Mouse (Mus musculus) gastrocnemius, postnatal 4 days (tissue): ENCODE results near the gene Mmp15. TPM values are rescaled to one million over a fixed set of nuclear protein-coding genes. Genes with fewer than 3 reads are reported as not detected.
A peak's percentile ranks its signal among the peaks of the same experiment; 100 is the strongest.

ENCODE experiments used
- DNase-seq, 2 experiments: peaks; one replicate each; pipeline ENCODE4 v3.0.0; 2021 to 2022; ENCODE audit warnings: low spot score in 2 of 2, mixed read lengths in 2 of 2
- total RNA-seq, 2 experiments: library from RNA; stranded (reverse); gene quantifications; 2 replicates each; pipeline ENCODE4 v1.2.3; 2021

The Mmp15 gene
- total RNA-seq, 2 experiments from 2014 or later: 51.0 to 54.5 TPM

DNA sequence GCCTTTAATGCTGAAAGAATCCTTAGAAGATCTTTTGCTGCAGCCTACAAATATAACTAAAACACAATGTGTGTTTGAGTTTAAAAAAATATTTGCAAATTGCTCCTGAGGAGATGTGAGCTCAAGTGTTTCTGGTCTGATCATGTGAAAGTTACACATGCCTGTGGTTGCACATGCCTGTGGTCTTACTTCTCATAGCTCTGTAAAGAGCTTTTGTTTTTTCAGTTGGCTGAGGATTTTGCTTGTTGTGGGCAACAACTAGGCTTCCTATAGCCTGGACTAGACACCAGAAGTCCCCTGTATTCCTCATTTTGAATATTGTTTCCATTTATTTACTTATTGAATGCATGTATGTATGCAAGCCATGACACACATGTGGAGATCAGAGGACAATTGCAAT, 15.7 kb upstream of the Mmp15 start:
- DNase-seq: no peak

DNA sequence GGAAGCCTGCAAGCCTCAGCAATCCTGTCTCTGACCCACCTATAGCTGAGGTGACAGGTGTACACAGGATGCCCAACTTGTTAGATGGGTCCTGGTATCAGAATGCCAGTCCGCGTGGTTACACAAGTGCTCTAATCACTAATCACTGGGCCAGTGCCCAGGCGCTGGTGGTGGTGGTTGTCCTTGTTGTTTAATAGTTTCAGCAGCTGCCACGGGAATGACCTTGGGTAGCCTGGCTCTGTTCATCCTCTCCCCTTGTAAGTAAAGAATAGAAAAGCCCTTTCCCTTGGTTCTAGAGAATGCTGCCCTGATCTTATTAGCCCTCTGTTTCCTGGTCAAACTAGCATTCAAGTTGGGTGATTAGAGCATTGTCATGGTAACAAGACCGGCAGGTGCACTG, 10.3 kb upstream of the Mmp15 start:
- DNase-seq: no peak

DNA sequence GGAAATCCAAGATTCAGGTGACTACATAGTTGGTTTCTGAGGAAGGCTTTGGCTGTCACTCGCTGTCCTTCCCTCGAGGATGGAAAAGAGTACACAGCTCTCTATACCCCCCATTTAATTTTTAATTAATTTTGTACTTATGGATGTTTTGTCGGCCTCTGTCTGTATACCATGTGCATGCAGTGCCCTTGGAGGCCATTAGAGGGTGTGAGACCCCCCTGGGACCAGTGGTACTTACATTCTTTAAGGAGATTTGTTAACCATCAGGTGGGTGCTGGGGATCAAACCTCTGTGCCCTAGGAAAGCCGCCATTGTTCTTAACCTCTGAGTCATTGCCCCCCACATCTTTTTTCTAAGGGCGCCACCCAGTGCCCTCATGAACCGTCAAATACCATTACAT, 7.4 kb upstream of the Mmp15 start:
- DNase-seq: no peak

DNA sequence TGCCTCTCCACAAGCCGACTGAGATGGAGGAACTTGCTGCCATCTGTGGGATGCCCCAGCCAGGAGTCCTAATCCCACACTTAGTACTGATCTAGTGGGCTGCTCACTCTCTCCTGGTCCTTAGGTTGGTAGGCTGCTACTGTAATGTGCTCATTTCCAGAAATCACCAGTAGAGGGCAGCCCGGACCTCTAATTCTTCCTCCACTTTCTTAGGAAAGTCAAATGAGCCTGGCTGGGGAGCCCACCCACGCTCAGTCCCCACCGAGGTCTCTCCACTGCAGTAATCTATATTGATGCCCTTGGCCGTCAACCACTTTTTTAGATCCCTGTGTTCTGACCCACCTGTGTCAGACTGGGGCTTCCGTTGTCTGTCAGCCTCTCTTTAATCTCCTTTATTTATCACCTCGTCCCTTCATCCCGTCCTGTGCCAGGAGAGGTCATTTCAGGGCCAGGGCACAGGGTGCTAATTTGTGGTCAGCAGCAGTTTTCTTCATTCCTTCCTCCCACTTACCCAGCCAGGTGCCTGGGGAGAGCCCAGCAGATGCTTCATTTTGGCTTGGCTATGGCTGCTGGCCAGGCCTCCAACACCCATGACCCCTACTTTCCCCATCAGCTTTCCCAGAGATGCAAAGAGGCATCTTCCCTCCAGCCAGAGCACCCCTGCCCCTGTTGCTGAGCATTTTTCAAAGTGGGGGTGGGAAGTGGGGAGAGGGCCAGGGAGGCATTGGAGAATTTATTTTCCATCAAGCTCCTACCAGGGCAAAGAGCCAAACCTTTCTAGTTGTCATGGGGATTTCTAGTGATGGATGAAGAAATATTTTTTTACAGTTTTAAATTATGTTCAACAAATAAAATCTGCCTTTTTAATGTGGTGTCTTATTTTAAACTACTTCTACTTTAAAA, 5.2 kb upstream of the Mmp15 start:
- DNase-seq: peak in 1 of 2 experiments; percentile 70

DNA sequence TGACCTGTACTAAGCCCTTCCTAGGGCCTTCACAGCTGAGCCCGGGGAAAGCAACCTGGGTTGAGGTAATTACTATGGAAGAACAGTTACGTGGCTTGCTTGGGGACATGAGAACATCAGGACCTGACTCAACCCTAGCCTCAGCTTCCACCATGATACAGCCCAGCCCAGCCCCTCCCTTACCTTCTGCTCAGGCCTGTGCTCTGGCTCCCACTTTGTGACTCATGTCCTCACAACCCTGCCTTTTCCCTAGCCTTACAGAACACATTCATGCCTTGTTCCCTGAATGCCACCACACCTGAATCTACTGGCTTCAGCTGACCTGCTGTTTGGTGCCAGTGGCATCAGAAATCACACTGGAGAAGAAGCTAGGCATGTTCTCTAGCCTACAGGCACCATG, 3.7 kb upstream of the Mmp15 start:
- no peak for DNase-seq

DNA sequence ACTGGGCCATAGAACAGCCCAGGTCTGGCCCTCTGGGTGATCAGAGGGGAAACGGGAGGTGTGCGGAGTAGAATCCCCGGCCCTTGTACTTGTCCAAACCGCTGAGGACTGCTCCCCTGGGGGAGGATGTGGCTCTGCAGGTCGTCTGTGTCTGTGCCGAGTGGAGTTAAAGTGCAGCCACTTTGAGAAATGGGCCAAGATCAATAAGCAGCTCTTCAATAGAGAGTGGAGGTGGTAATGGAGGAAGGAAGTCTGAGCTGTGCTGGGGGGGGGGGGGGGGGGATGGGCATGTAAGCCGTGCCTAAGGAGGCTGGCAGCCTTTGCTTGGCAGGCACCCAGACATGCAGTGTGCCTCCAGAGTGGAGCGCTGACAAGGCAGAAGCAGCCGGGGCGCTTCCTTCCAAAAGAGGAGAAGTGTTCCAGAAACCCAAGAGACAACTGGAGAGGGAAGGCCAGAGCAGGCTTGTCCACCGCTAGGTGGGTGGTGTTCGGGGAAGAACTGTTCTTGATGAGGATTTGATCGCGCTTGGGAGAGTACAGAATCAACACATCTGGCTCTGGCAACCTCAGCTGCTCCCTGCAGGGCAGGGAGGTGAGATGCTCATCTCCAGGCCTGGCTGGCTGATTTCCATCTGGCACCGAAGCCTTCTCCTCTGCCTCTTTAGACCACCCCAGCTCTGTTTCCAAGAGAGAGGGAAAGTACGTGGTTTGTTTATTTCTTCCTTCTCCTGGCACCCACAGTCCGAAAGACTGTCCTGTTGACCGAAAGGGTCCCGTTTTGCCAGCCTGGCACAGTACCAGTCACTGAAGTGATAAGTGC, 3.0 kb upstream of the Mmp15 start:
- DNase-seq: peak in 1 of 2 experiments; percentile 61

DNA sequence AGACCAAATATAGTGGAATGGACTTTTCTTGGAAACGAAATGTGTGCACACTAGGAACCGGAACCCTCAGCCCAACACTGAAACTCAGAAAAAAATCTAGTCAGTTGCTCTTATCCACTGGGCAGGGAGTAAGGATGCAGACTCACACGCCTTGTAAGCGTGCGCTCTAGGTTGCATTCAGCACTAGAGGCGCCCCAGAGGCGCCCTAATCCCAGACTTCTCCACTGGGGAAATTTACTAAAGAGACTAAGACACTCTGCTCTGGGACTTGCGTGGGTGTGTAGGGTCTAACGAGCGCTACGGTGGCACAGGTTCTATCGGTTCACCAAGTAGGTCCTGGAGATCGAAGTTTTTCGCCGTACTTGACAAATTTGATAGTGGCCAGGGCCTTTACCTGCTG, 607 bp upstream of the Mmp15 start:
- DNase-seq: no peak

DNA sequence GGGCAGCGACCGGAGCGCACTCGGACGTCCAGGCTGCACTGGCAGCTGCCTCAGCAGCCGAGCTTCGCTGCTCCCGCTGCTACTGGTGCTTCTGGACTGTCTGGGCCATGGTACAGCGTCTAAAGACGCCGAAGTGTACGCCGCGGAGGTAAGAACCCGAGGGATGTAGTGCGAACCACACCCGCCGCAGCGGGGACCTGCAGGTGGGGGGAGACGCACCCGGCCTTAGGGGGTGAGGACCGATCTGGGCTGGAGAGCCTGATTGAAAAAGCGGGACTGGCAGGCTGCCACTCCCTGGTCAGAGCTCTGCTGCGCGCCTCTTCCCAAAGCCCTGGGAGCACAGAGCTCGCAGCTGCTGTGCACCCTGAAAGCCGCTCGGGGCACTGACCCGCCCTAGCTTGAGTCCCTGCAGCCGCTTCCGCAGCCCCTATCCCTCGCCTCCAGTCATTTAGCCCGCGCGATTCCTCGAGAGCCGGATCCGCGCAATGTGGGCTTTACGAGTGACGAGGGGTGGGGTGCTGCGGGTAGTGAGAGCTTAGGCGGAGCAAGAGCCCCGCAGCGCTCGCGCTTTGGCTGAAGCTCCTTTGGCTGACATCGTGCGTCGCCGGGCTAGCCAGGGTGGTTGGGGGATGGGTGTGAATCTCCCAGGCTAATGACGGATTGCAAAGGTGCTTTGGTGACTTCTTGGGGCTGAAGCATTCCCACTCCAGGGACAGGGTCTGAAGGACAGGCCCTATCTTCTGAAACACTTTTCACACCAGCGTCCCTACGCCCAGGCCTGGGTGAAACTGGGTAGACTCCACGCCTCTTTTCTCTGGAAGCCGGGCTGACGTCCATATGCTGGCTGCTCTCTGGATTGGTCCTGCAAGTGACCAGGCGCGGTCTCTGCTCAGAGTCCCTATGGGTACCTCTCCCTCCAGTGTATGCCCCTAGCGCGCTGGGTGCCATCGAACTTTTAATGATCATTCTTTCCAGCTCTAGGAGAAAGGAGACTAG, 1.1 kb downstream of the Mmp15 start:
- DNase-seq: peak in 1 of 2 experiments; percentile 56

DNA sequence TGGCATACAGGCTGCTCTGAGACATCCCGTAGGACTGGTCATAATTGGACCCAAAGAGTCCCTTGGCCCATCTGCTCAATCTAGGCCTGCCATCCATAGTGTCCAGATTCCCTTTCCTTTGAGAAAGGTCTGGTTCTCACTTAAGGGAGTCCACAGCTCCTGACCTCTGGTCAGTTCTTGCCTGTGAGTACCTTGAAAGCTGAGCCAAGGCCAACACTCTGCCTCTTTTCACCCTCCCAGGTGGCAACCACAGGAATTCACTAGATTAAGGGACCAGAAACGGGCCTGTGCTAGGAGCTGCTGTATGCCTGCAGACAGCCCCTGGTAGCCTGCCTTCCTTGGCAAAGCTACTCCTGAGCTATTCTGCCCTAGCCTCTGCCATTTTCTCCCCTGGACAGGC, 2.5 kb downstream of the Mmp15 start:
- no peak for DNase-seq

DNA sequence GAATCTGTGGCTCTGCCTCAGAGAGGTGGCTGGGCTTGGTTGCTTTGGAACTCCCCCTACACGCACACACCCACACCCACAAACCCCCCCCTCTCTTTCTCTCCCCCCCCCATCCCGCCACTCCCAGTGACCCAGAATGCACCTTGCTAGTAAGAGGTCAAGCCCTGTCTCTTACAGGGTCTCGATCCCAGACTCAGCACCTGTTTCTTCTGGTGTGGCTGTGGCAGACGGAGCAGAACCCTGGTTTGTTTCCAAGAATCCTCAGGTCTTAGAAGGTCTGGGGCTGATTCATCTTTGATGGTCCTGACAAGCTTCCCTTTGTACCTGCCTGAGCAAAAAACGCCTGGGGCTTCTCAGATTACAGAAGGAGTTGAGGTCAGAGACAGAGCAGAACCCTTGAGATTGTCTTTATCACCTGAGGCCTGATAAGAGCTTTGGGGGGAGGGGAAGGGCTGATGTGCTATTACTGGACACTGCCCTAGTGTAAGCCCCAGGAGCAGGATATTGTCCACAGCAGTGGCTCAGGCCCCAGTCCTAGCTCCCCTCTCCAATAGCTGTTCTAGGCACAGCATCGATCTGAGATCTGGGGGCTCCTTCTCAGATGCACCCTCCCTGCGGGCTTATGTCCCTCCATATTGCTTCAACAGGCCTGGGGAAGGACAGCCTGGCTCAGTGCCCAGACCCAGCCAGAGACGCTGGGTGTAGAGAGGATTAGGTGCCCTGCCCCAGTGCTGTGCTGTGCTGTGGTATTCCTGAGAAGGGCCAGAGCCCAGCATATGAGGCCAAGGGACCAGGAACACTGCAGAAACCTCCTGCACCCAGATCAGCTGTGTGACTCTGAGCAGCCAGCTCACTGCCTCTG, 6.7 kb downstream of the Mmp15 start:
- DNase-seq: no peak

DNA sequence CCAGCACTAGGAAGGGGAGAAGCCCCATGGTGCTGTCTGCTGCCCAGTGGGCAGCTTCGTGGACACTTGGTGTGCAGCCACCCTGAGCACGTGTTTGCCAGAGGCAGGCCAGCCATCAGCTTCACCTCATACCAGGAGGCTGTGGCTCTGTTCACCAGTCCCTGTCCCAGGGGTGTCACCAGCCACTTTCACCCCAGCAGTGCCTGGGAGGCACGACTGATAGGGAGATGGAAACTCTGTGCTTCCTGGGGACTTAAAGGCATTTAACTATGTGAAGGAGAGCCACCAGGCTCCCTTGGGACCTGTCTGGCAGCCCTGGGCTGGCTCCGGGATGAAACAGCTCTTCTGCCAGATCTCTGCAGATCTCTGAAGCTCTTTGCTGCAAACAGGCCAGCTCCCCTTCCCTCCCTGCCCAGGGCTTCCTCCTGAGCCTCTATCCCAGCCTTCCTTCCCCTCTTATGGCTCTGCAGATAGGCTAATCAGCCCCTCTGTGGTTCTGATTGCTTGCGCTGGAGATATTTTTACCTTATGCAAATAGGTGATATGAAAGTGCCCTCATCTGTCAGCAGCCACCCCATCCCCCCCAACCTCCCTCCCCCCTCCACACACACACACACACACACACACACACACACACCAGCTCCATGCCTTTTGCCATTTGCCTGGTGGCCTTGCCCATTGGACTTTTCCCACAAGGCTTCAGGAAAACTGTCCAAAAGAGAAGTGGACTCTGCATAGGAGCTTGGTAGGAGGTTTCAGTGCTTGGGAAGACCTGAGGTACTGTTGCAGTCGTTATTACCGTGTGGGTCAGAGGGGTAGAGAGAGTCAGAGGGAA, 8.3 kb downstream of the Mmp15 start:
- DNase-seq: no peak

DNA sequence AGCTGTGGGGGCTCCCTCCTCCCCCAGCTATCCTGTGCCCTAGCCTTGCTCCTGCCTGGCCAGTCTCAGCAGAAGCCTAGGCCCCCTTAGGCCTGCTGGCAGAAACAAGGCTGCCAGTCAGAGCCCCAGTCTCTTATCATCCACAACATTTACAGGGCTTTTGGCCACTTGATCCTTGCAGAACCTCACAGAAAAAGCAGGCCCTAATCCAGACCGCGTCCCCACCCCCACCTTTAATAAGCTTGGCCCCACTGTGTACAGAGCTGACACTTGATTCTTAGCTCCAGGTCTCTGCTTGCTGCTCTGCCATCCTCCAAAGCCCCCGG, 8.9 kb downstream of the Mmp15 start:
- DNase-seq: no peak

DNA sequence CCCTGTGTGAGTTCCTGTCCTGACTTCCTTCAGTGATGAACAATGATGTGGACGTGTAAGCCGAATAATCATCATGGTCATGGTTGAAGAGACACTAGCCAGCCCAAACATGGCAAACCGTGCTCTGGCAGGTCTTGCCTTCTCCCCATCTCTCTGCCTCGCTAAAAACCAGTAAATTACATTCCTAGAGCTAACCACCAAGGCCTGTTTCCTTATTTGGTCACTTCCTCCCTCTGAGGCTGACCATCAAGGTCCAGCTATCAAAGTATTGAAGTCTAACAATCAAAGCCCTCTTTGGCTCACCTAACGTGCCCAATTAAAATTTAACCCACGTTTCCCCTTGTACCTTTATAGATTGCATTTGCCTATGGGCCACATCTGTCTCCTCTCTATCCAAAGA, 10.2 kb downstream of the Mmp15 start:
- no peak for DNase-seq

DNA sequence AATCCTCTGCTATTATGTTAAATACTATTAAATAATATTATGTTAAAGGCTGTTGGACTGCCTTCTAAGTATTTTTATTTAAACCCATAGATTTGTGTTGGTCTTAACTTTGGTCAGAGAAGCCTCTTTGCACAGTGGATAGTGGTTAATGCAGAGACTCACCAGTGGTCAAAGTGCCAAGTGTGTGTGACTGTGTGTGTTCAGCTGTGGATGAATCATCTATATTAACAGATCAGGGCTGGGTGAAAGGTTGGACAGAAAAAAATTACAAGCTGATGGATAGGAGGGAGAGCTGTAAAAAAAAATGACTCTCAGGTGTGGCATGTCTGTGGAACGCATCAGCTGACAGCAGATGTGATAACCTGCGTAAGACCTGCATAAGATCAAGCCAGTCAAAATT, 11.8 kb downstream of the Mmp15 start:
- DNase-seq: no peak

DNA sequence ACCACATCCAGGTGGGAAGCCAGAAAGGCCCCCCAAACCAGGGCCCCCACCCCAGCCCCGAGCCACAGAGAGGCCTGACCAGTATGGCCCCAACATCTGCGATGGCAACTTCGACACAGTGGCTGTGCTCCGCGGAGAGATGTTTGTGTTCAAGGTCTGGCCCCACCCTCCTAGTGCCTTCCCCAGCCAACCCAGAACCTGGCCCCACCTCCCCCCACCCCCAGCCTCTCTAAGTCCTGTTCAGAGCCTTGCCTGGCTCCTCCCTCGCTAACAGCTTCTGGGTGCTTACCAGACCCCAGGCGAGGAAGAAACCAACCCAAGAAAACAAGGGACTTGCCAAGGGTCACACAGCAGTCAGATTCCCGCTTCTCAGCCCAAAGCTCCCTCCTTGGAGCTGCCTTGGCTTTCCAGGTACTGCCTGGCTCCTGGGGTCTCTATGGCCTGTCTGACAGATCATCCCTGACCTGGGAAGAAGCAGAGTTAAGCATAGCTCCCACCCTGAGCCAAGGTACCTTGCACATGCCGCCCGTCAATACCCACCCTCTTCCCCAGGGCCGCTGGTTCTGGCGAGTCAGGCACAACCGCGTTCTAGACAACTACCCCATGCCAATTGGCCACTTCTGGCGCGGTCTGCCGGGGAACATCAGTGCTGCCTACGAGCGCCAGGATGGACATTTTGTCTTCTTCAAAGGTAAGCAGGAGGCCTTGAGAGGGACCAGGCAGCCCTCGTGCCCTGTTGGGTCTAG, 17.7 kb downstream of the Mmp15 start:
- DNase-seq: no peak

DNA sequence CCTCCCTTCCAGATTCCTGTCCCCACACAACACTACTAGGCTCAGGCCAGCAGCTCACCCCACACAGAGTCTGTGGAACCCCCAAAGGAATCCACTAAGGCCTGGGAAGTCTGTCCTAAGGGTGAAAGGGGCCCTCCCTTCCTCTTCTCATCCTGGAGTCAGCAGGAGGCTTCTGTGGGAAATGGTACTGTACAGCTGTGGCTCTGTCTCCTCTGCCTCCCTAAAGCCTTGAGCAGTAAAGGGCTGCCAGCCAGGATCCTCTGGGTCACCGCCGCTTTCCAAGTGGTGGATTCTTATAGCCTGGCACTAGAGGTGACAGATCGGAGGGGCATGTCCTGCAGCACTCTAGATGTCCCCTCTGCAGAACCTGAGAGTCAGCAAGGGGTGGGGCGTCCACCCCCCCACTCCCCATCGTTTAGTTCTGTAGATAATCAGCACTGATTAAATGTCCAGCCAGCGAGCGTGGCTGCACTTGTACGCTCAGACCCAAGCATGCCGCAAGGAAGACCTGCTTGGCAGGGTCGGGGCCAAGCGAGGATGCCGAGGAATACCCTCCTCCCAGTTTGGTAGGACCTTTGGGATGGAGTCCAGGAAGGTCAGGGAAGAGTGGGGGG, 21.4 kb downstream of the Mmp15 start:
- no peak for DNase-seq

DNA sequence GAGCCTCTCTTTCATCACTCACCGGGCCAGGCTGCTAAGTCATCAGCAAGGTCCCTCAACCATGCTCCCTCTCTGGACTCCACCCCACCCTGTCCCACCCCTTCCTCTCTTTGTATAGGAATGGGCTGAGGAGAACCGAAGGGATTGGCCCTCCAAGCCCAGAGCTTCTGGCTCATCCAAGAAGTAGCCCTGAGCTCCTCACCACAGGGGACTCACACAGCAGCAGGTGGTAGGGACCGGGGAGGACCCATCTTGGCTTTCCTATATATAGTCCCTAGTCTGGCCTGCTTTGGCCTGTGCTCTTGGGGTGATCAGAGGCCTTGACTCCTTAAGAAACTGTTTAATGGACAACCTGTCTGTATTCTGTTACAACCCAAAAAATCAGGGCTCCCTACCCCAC, 22.4 kb downstream of the Mmp15 start:
- DNase-seq: no peak

DNA sequence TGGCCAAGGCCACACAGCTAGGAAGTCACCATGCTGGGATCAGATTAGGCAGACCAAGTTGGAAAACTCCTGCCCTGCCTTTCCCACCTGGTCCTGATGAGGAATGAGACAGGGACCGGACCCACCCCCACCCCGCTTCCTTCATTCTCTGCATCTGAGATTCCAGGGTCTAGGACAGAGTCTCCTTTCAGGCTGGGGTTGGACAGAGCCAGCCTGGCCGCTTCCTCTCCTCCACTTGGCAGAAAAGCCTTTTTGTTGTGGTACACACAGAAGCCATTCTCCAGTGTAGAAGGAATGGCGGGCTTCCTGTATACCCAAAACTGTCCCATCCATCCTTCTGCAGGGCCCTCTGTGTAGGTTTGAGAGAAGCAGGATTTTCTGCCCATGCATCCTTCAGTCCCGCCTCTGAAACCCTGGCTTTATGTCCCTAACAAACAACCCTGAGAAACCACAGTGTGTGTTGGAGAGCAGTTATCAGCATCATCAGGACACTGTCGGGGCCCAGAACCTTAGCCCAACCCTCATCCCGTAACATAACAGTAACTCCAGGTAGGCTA, 23.4 kb downstream of the Mmp15 start:
- no peak for DNase-seq
